Mouse (Mus musculus) regulatory T cell (primary cell): ENCODE results near the gene Zbtb1.

Source experiments
- in situ Hi-C: fragments of 300-600 bp; cut with MboI, MseI; formaldehyde crosslinking; loops from one replicate; pipeline ENCODE4 v1.15.1; 2025; ENCODE audit warnings: high pct_unique_total_duplicates

Zbtb1 gene

GRCm38 (mm10) chr12:76369978-76370830 is at the start of gene Zbtb1:
Gene Zbtb1 (plus strand): TSS chr12:76370266.
- in situ Hi-C loops = no loop called here

- in situ Hi-C loops = no loop called here
These were observed 45.2 kb upstream of the Zbtb1 start, which contains the start of gene Akap5 for GRCm38 (mm10) chr12:76324679-76325431. Gene Akap5 (plus strand): TSS chr12:76324891.

GRCm38 (mm10) chr12:76326437-76327220 is 43.4 kb upstream of the Zbtb1 start:
- in situ Hi-C loops = no loop called here

GRCm38 (mm10) chr12:76328567-76329354 is 41.3 kb upstream of the Zbtb1 start:
- in situ Hi-C loops = no loop called here

- in situ Hi-C loops = no loop called here
These were observed 36.4 kb upstream of the Zbtb1 start for GRCm38 (mm10) chr12:76333688-76334087.

GRCm38 (mm10) chr12:76335641-76336040 is 34.4 kb upstream of the Zbtb1 start:
- in situ Hi-C loops = no loop called here

GRCm38 (mm10) chr12:76336111-76336965 is 33.7 kb upstream of the Zbtb1 start:
- in situ Hi-C loops = no loop called here

- in situ Hi-C loops = loop anchor here (5.0 kb wide), 2 partner anchors 56 to 79 kb away; no protein-coding TSS in a partner anchor
These were observed 29.0 kb upstream of the Zbtb1 start for GRCm38 (mm10) chr12:76341080-76341479.

- in situ Hi-C loops = no loop called here
These were observed 24.2 kb upstream of the Zbtb1 start for GRCm38 (mm10) chr12:76345759-76346455.

GRCm38 (mm10) chr12:76349680-76350220 is 20.3 kb upstream of the Zbtb1 start:
- in situ Hi-C loops = no loop called here

- in situ Hi-C loops = no loop called here
These were observed 9.2 kb upstream of the Zbtb1 start for GRCm38 (mm10) chr12:76360868-76361267.

- in situ Hi-C loops = no loop called here
These were observed 8.4 kb upstream of the Zbtb1 start for GRCm38 (mm10) chr12:76361405-76362302.

- in situ Hi-C loops = no loop called here
These were observed 7.8 kb upstream of the Zbtb1 start for GRCm38 (mm10) chr12:76362303-76362676.

GRCm38 (mm10) chr12:76366276-76366675 is 3.8 kb upstream of the Zbtb1 start:
- in situ Hi-C loops = no loop called here

GRCm38 (mm10) chr12:76367096-76367995 is 2.7 kb upstream of the Zbtb1 start:
- in situ Hi-C loops = no loop called here

- in situ Hi-C loops = no loop called here
These were observed 1.8 kb upstream of the Zbtb1 start for GRCm38 (mm10) chr12:76368201-76368789.

GRCm38 (mm10) chr12:76368790-76369205 is 1.3 kb upstream of the Zbtb1 start:
- in situ Hi-C loops = no loop called here
